Mouse (Mus musculus) layer of hippocampus, adult 9-11 months (tissue): ENCODE measurements around the gene Actr1a.

Experiments used
- DNase-seq: peaks from one replicate; pipeline ENCODE4 v3.0.0; 2022

Gene Actr1a

GRCm38 (mm10) chr19:46395109-46396009 lies at the start of gene Actr1a:
TSS of gene Actr1a (minus strand) at chr19:46395748.
- DNase-seq = peak; percentile 99

- DNase-seq = peak; percentile 78
Measured at GRCm38 (mm10) chr19:46444209-46444608, 48.7 kb upstream of the Actr1a start.

GRCm38 (mm10) chr19:46443509-46443908 lies 48.0 kb upstream of the Actr1a start:
- DNase-seq = no peak

- no peak for DNase-seq
Measured at GRCm38 (mm10) chr19:46435492-46435891, 39.9 kb upstream of the Actr1a start.

GRCm38 (mm10) chr19:46434591-46434990 lies 39.0 kb upstream of the Actr1a start:
- DNase-seq = no peak

- DNase-seq = no peak
Measured at GRCm38 (mm10) chr19:46434148-46434547, 38.6 kb upstream of the Actr1a start.

GRCm38 (mm10) chr19:46433712-46434111 lies 38.2 kb upstream of the Actr1a start:
- no peak for DNase-seq

GRCm38 (mm10) chr19:46429250-46429649 lies 33.7 kb upstream of the Actr1a start:
- DNase-seq = no peak

GRCm38 (mm10) chr19:46426488-46426887 lies 30.9 kb upstream of the Actr1a start:
- no peak for DNase-seq

- DNase-seq = no peak
Measured at GRCm38 (mm10) chr19:46425266-46425665, 29.7 kb upstream of the Actr1a start.

GRCm38 (mm10) chr19:46422384-46423338 lies 27.1 kb upstream of the Actr1a start:
- DNase-seq = no peak

GRCm38 (mm10) chr19:46420410-46420809 lies 24.9 kb upstream of the Actr1a start:
- DNase-seq = no peak

GRCm38 (mm10) chr19:46418051-46418450 lies 22.5 kb upstream of the Actr1a start:
- DNase-seq = no peak

GRCm38 (mm10) chr19:46416276-46416675 lies 20.7 kb upstream of the Actr1a start:
- DNase-seq = no peak

GRCm38 (mm10) chr19:46414486-46414885 lies 18.9 kb upstream of the Actr1a start:
- DNase-seq = no peak

- no peak for DNase-seq
Measured at GRCm38 (mm10) chr19:46413969-46414368, 18.4 kb upstream of the Actr1a start.

GRCm38 (mm10) chr19:46412056-46412805 lies 16.7 kb upstream of the Actr1a start:
- no peak for DNase-seq

GRCm38 (mm10) chr19:46409506-46409905 lies 14.0 kb upstream of the Actr1a start:
- DNase-seq = no peak

- DNase-seq = no peak
Measured at GRCm38 (mm10) chr19:46406592-46407386, 11.2 kb upstream of the Actr1a start.

GRCm38 (mm10) chr19:46404030-46404429 lies 8.5 kb upstream of the Actr1a start:
- no peak for DNase-seq

GRCm38 (mm10) chr19:46400558-46400957 lies 5.0 kb upstream of the Actr1a start:
- no peak for DNase-seq

GRCm38 (mm10) chr19:46399886-46400285 lies 4.3 kb upstream of the Actr1a start:
- DNase-seq = no peak
